Mouse (Mus musculus): ENCODE data around the gene Plin2. TPM values are rescaled to one million over a fixed set of nuclear protein-coding genes. Genes with fewer than 3 reads are reported as not detected.

The Plin2 gene
- polyA plus RNA-seq, 1 experiment: 9.5 TPM

DNA sequence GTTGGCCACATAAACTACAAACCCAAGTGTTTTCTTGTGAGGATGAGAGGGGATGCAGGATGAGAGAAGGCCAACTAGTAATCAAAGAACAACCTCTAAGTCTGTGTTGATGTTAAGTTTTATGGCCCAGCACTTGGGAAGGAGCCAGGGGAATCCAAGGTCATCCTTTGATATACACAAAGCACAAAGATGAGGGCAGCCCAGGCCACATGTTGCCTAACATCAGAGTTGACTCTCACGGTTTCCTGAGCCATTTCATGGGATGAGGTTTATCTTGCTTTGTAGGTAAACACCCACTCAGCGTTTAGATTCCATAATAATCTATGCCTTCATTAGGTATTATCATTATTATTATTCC lies 16.1 kb upstream of the Plin2 start:
- H3K27me3 ChIP-seq (ENCODE audit: control insufficient read depth): peaks cover 5% of the 10 kb centered on the region
- no peaks in the 10 kb centered on the region for H3K36me3 ChIP-seq (ENCODE audit: control insufficient read depth)
- TF ChIP-seq TAL1 (IDR thresholded peaks at IDR 0.05; ENCODE audit: low read length) (no peak), GATA1 (IDR thresholded peaks at IDR 0.05; ENCODE audit: low read length) (no peak)
- H3K9me3 ChIP-seq (ENCODE audit: control insufficient read depth, low read length): no peaks in the 10 kb centered on the region
- peaks cover 27% of the 10 kb centered on the region for H3K4me1 ChIP-seq (ENCODE audit: control insufficient read depth)
- no peak overlapping the region for H3K4me3 ChIP-seq (replicated peaks)

GRCm38 (mm10) chr4:86685231-86686008 lies 15.6 kb upstream of the Plin2 start:
- no peak overlapping the region for H3K4me3 ChIP-seq (replicated peaks)
- H3K9me3 ChIP-seq (ENCODE audit: control insufficient read depth, low read length): no peaks in the 10 kb centered on the region
- TF ChIP-seq GATA1 (IDR thresholded peaks at IDR 0.05; ENCODE audit: low read length): no peak
- TF ChIP-seq TAL1 (IDR thresholded peaks at IDR 0.05; ENCODE audit: low read length): no peak
- H3K36me3 ChIP-seq (ENCODE audit: control insufficient read depth): no peaks in the 10 kb centered on the region
- peaks cover 5% of the 10 kb centered on the region for H3K27me3 ChIP-seq (ENCODE audit: control insufficient read depth)
- H3K4me1 ChIP-seq (ENCODE audit: control insufficient read depth): peaks cover 27% of the 10 kb centered on the region

DNA sequence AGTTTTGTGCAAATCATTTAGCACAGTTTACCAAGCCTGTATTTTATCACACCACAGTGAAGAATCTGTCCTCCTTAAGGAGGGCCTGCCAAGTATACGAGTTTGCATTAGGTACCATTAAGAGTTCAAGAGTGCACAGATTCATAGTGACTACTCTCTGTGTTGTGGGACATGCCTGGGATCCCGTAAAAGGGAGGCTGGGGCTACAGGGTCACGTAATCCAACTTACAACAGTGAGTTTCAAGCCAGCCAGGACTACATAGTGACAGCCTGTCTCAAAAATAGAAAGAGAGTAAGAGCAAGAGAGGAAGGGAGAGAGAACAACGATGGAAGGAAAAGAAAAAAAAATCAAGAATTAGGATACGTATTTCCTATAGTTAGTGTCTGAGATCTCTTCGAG lies 14.9 kb upstream of the Plin2 start:
- H3K4me3 ChIP-seq (replicated peaks): no peak overlapping the region
- no peaks in the 10 kb centered on the region for H3K36me3 ChIP-seq (ENCODE audit: control insufficient read depth)
- no peaks in the 10 kb centered on the region for H3K9me3 ChIP-seq (ENCODE audit: control insufficient read depth, low read length)
- H3K27me3 ChIP-seq (ENCODE audit: control insufficient read depth): peaks cover 5% of the 10 kb centered on the region
- H3K4me1 ChIP-seq (ENCODE audit: control insufficient read depth): peaks cover 27% of the 10 kb centered on the region
- TF ChIP-seq TAL1 (IDR thresholded peaks at IDR 0.05; ENCODE audit: low read length) (no peak), GATA1 (IDR thresholded peaks at IDR 0.05; ENCODE audit: low read length) (no peak)

DNA sequence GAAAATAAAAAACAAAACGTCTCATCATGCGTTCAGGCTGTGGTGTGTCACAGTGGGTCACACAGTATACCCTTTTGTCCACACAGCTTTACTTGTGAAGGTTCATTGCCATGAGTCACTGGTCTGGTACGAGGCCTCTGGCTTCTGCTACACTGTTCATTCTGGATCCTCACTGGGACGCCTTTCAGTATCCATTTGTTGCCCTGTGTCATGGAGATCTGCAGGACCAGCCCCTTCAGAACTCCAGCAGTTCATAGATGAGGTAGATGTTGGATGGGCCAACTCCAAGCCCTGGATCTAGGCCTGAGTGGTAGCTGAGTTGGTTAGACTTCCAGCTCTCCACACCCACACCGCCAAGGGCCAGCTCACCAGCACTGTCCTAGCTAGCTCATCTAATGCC lies 13.9 kb upstream of the Plin2 start:
- TF ChIP-seq TAL1 (IDR thresholded peaks at IDR 0.05; ENCODE audit: low read length) (no peak), GATA1 (IDR thresholded peaks at IDR 0.05; ENCODE audit: low read length) (no peak)
- H3K27me3 ChIP-seq (ENCODE audit: control insufficient read depth): no peaks in the 10 kb centered on the region
- H3K36me3 ChIP-seq (ENCODE audit: control insufficient read depth): no peaks in the 10 kb centered on the region
- peaks cover 27% of the 10 kb centered on the region for H3K4me1 ChIP-seq (ENCODE audit: control insufficient read depth)
- no peak overlapping the region for H3K4me3 ChIP-seq (replicated peaks)
- no peaks in the 10 kb centered on the region for H3K9me3 ChIP-seq (ENCODE audit: control insufficient read depth, low read length)

- Histone ChIP-seq H3K27me3 (ENCODE audit: control insufficient read depth) (no peaks in the 10 kb centered on the region), H3K36me3 (ENCODE audit: control insufficient read depth) (no peaks in the 10 kb centered on the region), H3K9me3 (ENCODE audit: control insufficient read depth, low read length) (no peaks in the 10 kb centered on the region), H3K4me3 (replicated peaks) (no peak overlapping the region), H3K4me1 (ENCODE audit: control insufficient read depth) (peaks cover 27% of the 10 kb centered on the region)
- TF ChIP-seq TAL1 (IDR thresholded peaks at IDR 0.05; ENCODE audit: low read length): no peak
- TF ChIP-seq GATA1 (IDR thresholded peaks at IDR 0.05; ENCODE audit: low read length): no peak
Observed at GRCm38 (mm10) chr4:86683280-86683679, 13.4 kb upstream of the Plin2 start.

GRCm38 (mm10) chr4:86681846-86682245 lies 12.0 kb upstream of the Plin2 start:
- TF ChIP-seq GATA1 (IDR thresholded peaks at IDR 0.05; ENCODE audit: low read length) (no peak), TAL1 (IDR thresholded peaks at IDR 0.05; ENCODE audit: low read length) (no peak)
- Histone ChIP-seq H3K27me3 (ENCODE audit: control insufficient read depth) (no peaks in the 10 kb centered on the region), H3K36me3 (ENCODE audit: control insufficient read depth) (no peaks in the 10 kb centered on the region; the same call in 1 of the 2 replicates), H3K9me3 (ENCODE audit: control insufficient read depth, low read length) (no peaks in the 10 kb centered on the region), H3K4me3 (replicated peaks) (no peak overlapping the region), H3K4me1 (ENCODE audit: control insufficient read depth) (peaks cover 28% of the 10 kb centered on the region)

DNA sequence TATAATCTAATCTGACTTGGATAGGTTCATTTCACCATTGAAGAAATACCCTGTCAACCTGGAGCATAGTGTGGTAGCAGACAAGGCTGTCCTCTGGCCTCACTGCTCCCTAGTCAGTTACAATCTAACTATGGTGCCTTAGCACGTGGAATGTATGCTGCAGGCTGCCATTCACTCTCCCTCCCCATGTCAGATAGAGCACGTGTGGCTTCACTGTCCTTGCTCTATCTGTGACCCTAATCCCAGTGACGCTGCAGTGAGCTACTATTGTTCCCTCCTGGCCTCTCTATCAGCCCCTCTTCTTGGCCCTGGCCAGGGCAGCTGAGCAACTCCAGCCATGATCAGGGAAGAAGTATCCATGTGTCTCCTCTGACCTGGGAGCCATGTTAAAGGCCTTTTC lies 11.6 kb upstream of the Plin2 start:
- H3K4me1 ChIP-seq (ENCODE audit: control insufficient read depth): peaks cover 25% of the 10 kb centered on the region
- TF ChIP-seq TAL1 (IDR thresholded peaks at IDR 0.05; ENCODE audit: low read length): no peak
- no peak for TF ChIP-seq GATA1 (IDR thresholded peaks at IDR 0.05; ENCODE audit: low read length)

DNA sequence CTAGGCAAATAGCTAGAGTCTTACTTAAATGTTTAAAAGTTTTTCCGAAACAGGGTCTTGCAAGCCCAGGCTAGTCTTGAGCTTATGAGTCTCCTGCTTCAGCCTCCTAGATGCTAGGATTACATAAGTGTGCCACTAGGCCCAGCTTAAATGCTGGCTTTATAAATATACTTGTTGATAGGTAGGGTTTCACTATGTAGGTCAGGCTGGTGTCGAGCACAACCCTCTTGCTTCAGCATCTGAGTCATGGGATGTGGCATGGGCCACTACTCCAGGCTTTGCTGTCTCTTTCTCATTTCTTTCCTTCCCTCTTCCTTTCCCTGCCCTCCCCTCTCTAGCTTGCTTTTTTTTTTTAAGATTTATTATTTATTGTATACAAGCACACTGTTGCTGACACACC lies 9.8 kb upstream of the Plin2 start:
- H3K9me3 ChIP-seq (ENCODE audit: control insufficient read depth, low read length): no peaks in the 10 kb centered on the region
- peaks cover 35% of the 10 kb centered on the region for H3K4me1 ChIP-seq (ENCODE audit: control insufficient read depth)
- no peak overlapping the region for H3K4me3 ChIP-seq (replicated peaks)
- TF ChIP-seq GATA1 (IDR thresholded peaks at IDR 0.05; ENCODE audit: low read length) (no peak), TAL1 (IDR thresholded peaks at IDR 0.05; ENCODE audit: low read length) (no peak)
- H3K36me3 ChIP-seq (ENCODE audit: control insufficient read depth): no peaks in the 10 kb centered on the region; the same call in 1 of the 2 replicates
- no peaks in the 10 kb centered on the region for H3K27me3 ChIP-seq (ENCODE audit: control insufficient read depth)

More for the DNA sequence above, 11.6 kb upstream of the Plin2 start:
- Histone ChIP-seq H3K9me3 (ENCODE audit: control insufficient read depth, low read length) (no peaks in the 10 kb centered on the region), H3K4me3 (replicated peaks) (no peak overlapping the region), H3K36me3 (ENCODE audit: control insufficient read depth) (no peaks in the 10 kb centered on the region; the same call in 1 of the 2 replicates), H3K27me3 (ENCODE audit: control insufficient read depth) (no peaks in the 10 kb centered on the region)

DNA sequence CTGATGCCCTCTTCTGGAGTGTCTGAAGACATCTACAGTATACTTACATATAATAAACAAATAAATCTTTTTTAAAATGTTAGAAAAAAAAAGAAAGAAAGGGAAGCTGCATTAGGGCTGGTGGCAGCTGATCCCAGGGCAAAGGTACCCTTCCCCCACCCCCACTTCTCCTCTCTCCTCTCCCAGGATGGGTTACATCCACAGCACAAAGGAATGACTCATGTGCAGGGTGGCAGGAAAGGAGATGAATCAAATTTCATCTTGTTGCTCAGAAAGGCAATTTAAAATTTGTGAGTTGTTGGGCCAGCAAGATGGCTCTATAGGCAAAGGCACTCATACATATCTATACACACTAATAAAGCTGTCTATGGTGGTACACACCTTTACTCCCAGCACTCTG lies 6.9 kb upstream of the Plin2 start:
- no peak overlapping the region for H3K4me3 ChIP-seq (replicated peaks)
- peaks cover 54% of the 10 kb centered on the region for H3K4me1 ChIP-seq (ENCODE audit: control insufficient read depth)
- H3K9me3 ChIP-seq (ENCODE audit: control insufficient read depth, low read length): no peaks in the 10 kb centered on the region
- H3K27me3 ChIP-seq (ENCODE audit: control insufficient read depth): no peaks in the 10 kb centered on the region
- no peaks in the 10 kb centered on the region; the same call in 1 of the 2 replicates for H3K36me3 ChIP-seq (ENCODE audit: control insufficient read depth)
- no peak for TF ChIP-seq TAL1 (IDR thresholded peaks at IDR 0.05; ENCODE audit: low read length)
- TF ChIP-seq GATA1 (IDR thresholded peaks at IDR 0.05; ENCODE audit: low read length): no peak
